29 mouse cellular contexts compared by ENCODE assay signal in genomic region chr19:57092958-57093697, GRCm38 (mm10).
DNase-seq lines count a peak whose midpoint lies in the region; ATAC-seq and TF ChIP-seq lines count a peak whose summit lies in the region.
"Had no signal": no experiment of that assay in that cellular context is flagged by ENCODE, and none has a peak within 500 bp of the region (broad histone marks: within the 10 kb centered on the region; RNA-seq: fewer than 3 reads in every experiment).

No protein-coding gene starts in this region.

- H3K4me1 ChIP-seq in heart, adult 2 months (ENCODE audit: control insufficient read depth, insufficient read depth, low read length) = peaks cover 32% of the 10 kb centered on the region
- H3K4me1 ChIP-seq in lung, postnatal 0 days (ENCODE audit: insufficient read depth, low read depth, low read length) = peaks cover 14% of the 10 kb centered on the region; the same call in 1 of the 2 replicates
- H3K4me1 ChIP-seq: hindbrain, embryonic 15.5 days; intestine, embryonic 15.5 days; liver, embryonic 15.5 days had no signal

- WGBS in heart, adult 2 months = 83% methylated on average over 5 of the region's 5 CpGs
- 85% methylated on average over 5 of the region's 5 CpGs for WGBS in lung, postnatal 0 days

- intact Hi-C loops in heart, adult 2 months (cut with DNase I) = no loop called here
- intact Hi-C loops in heart, postnatal 10 days (cut with DNase I) = no loop called here

- H3K79me2 ChIP-seq in heart, adult 2 months (replicated peaks; ENCODE audit: control insufficient read depth, insufficient read depth, low read length) = no peaks in the 10 kb centered on the region; the same call in 1 of the 2 replicates

- peak overlapping the region; percentile 6; the same call in 1 of the 2 replicates for H3K27ac ChIP-seq in heart, adult 2 months
- H3K27ac ChIP-seq in lung, postnatal 0 days (ENCODE audit: low read length) = no peak overlapping the region; the same call in 1 of the 2 replicates
- H3K27ac ChIP-seq: hindbrain, embryonic 15.5 days; intestine, embryonic 15.5 days; liver, embryonic 15.5 days; neural tube, embryonic 13.5 days had no signal

- no peaks in the 10 kb centered on the region for H3K9me3 ChIP-seq in lung, postnatal 0 days (ENCODE audit: low read length)
- H3K9me3 ChIP-seq: heart, embryonic 12.5 days; hindbrain, embryonic 15.5 days; intestine, embryonic 15.5 days; liver, embryonic 15.5 days; neural tube, embryonic 13.5 days had no signal

- TF ChIP-seq POLR2A in heart, adult 2 months (IDR thresholded peaks at IDR 0.05; ENCODE audit: insufficient read depth, low read depth, low read length) = no peak

- peak; percentile 19 for DNase-seq in cerebellum, adult 11-12 months
- DNase-seq in heart, adult 2 months = peak in 1 of 2 experiments; percentile 16
- no peak for DNase-seq in heart, postnatal 10 days
- peak; percentile 51 for DNase-seq in CD4-positive, CD25-positive, alpha-beta regulatory T cell, adult 2 months (ENCODE audit: low read depth, low spot score)
- DNase-seq in induced T-regulatory cell, adult 2 months (ENCODE audit: low read depth) = peak; percentile 64
- no peak for DNase-seq in MN1 (ENCODE audit: low spot score)
- no peak for DNase-seq in lung, postnatal 0 days (ENCODE audit: low spot score)
- DNase-seq: adrenal gland, adult 2 months; adrenal gland, postnatal 36 days; cerebellum, adult 18-20 months; forebrain, postnatal 0 days; gastrocnemius, postnatal 14 days; kidney, adult 2 months; kidney, postnatal 36 days; layer of hippocampus, postnatal 36 days; liver; lung, embryonic 14.5 days; lung, postnatal 36 days; right cerebral cortex, postnatal 4 days; thymus, postnatal 25 days had no signal

- ATAC-seq in cerebellum, adult (ENCODE audit: insufficient number of reproducible peaks, low FRiP score, low TSS enrichment) = no peak; the same call in 1 of the 2 replicates
- no peak for ATAC-seq in lung, postnatal 0 days
- ATAC-seq: forebrain, postnatal 0 days; intestine, embryonic 15.5 days; midbrain, embryonic 16.5 days had no signal

- H3K4me3 ChIP-seq in heart, adult 2 months = no peak overlapping the region
- no peak overlapping the region for H3K4me3 ChIP-seq in lung, postnatal 0 days (ENCODE audit: low read depth, low read length)
- H3K4me3 ChIP-seq: heart, embryonic 12.5 days; hindbrain, embryonic 15.5 days; intestine, embryonic 15.5 days; liver, embryonic 15.5 days; myocyte; neural tube, embryonic 13.5 days had no signal

- no peak for TF ChIP-seq EP300 in heart, adult 2 months (IDR thresholded peaks at IDR 0.05; ENCODE audit: insufficient read depth, low read depth, low read length)
- TF ChIP-seq EP300 in lung, postnatal 0 days (IDR thresholded peaks at IDR 0.05) = no peak

- no peak overlapping the region for H3K4me2 ChIP-seq in lung, postnatal 0 days (replicated peaks; ENCODE audit: low read depth, low read length)
- H3K4me2 ChIP-seq: heart, embryonic 12.5 days; hindbrain, embryonic 15.5 days; intestine, embryonic 15.5 days; liver, embryonic 15.5 days; lung, embryonic 14.5 days; midbrain, embryonic 11.5 days; neural tube, embryonic 13.5 days had no signal

- peaks cover 56% of the 10 kb centered on the region for H3K36me3 ChIP-seq in heart, adult 2 months (ENCODE audit: control insufficient read depth, insufficient read depth, low read length)
- no peaks in the 10 kb centered on the region for H3K36me3 ChIP-seq in lung, postnatal 0 days (ENCODE audit: insufficient read depth, low read length)
- H3K36me3 ChIP-seq: heart, embryonic 12.5 days; hindbrain, embryonic 15.5 days; intestine, embryonic 15.5 days; liver, embryonic 15.5 days; neural tube, embryonic 13.5 days had no signal

- no peak overlapping the region for H3K9ac ChIP-seq in heart, adult 2 months (ENCODE audit: low read depth, low read length)
- H3K9ac ChIP-seq in lung, postnatal 0 days (replicated peaks; ENCODE audit: low read depth) = no peak overlapping the region
- H3K9ac ChIP-seq: forebrain, postnatal 0 days; heart, embryonic 12.5 days; hindbrain, embryonic 15.5 days; intestine, embryonic 15.5 days; liver, embryonic 15.5 days; lung, embryonic 14.5 days; neural tube, embryonic 13.5 days had no signal

- H3K27me3 ChIP-seq in heart, adult 2 months (ENCODE audit: control insufficient read depth, insufficient read depth, low read length) = no peaks in the 10 kb centered on the region
- no peaks in the 10 kb centered on the region for H3K27me3 ChIP-seq in lung, postnatal 0 days (replicated peaks; ENCODE audit: insufficient read depth, low read length)
- H3K27me3 ChIP-seq: heart, embryonic 12.5 days; hindbrain, embryonic 15.5 days; intestine, embryonic 15.5 days; liver, embryonic 15.5 days; neural tube, embryonic 13.5 days had no signal

- no peak for TF ChIP-seq CTCF in heart, adult 2 months (IDR thresholded peaks at IDR 0.05)
- no peak for TF ChIP-seq CTCF in lung, postnatal 0 days (IDR thresholded peaks at IDR 0.05)

Comparison
In these comparisons a context has a peak if more than half of its experiments do, and no peak if none do; other contexts are left out.
1. DNase-seq: peak in cerebellum, adult 11-12 months (single experiment), CD4-positive, CD25-positive, alpha-beta regulatory T cell, adult 2 months (single experiment) and induced T-regulatory cell, adult 2 months (single experiment); none in heart, postnatal 10 days (0 of 2), MN1 (single experiment) and lung, postnatal 0 days (single experiment).